In genomic region chr11:114467803-114468202, GRCm38 (mm10) we compare ENCODE assay signal across 9 mouse cellular contexts.
DNase-seq lines count a peak whose midpoint lies in the region; ATAC-seq lines count a peak whose summit lies in the region.
"Had no signal": no experiment of that assay in that cellular context is flagged by ENCODE, and none has a peak within 500 bp of the region (broad histone marks: within the 10 kb centered on the region; RNA-seq: fewer than 3 reads in every experiment).

No protein-coding gene starts in this region.

- no peak for DNase-seq in kidney, adult 18-20 months
- DNase-seq in embryonic facial prominence, embryonic 14.5 days (ENCODE audit: low spot score): peak; percentile 94
- peak; percentile 52 to 53 for DNase-seq in left cerebral cortex, postnatal 25 days (ENCODE audit: low spot score in 2 of 2)
- no peak for DNase-seq in adipocyte (ENCODE audit: low spot score)

- H3K27me3 ChIP-seq in kidney, embryonic 14.5 days (ENCODE audit: control insufficient read depth, insufficient read depth, low read length): peaks cover 13% of the 10 kb centered on the region
- no peaks in the 10 kb centered on the region for H3K27me3 ChIP-seq in embryonic facial prominence, embryonic 14.5 days (replicated peaks; ENCODE audit: control insufficient read depth, insufficient read depth, low read length)
- peaks cover 16% of the 10 kb centered on the region; the same call in 1 of the 2 replicates for H3K27me3 ChIP-seq in hindbrain, embryonic 12.5 days
- peaks cover 5% of the 10 kb centered on the region; the same call in 1 of the 2 replicates for H3K27me3 ChIP-seq in neural tube, embryonic 12.5 days (replicated peaks)

- H3K4me2 ChIP-seq in kidney, embryonic 14.5 days (replicated peaks; ENCODE audit: low read depth, low read length): peak overlapping the region; percentile 31
- H3K4me2 ChIP-seq in embryonic facial prominence, embryonic 14.5 days (ENCODE audit: low read depth, low read length): peak overlapping the region; percentile 45
- peak overlapping the region; percentile 7 for H3K4me2 ChIP-seq in hindbrain, embryonic 12.5 days (replicated peaks)
- H3K4me2 ChIP-seq in neural tube, embryonic 12.5 days (replicated peaks): peak overlapping the region; percentile 46

- H3K4me3 ChIP-seq in kidney, embryonic 14.5 days (ENCODE audit: low read length): no peak overlapping the region
- no peak overlapping the region for H3K4me3 ChIP-seq in embryonic facial prominence, embryonic 14.5 days (ENCODE audit: low read depth, low read length)
- no peak overlapping the region for H3K4me3 ChIP-seq in hindbrain, embryonic 12.5 days
- no peak overlapping the region for H3K4me3 ChIP-seq in neural tube, embryonic 12.5 days

- intact Hi-C loops in left cerebral cortex, postnatal 25 days (cut with DNase I): loop anchor here (10.0 kb wide), 1 partner anchor 603 kb away; no protein-coding TSS in a partner anchor

- no peak overlapping the region for H3K9ac ChIP-seq in kidney, embryonic 14.5 days (ENCODE audit: low read depth, low read length)
- H3K9ac ChIP-seq in embryonic facial prominence, embryonic 14.5 days (ENCODE audit: low read depth, low read length): no peak overlapping the region
- no peak overlapping the region for H3K9ac ChIP-seq in hindbrain, embryonic 12.5 days
- H3K9ac ChIP-seq in neural tube, embryonic 12.5 days: no peak overlapping the region

- H3K9me3 ChIP-seq in kidney, embryonic 14.5 days (ENCODE audit: control insufficient read depth, low read length): no peaks in the 10 kb centered on the region
- H3K9me3 ChIP-seq in embryonic facial prominence, embryonic 14.5 days (ENCODE audit: control insufficient read depth, low read length): no peaks in the 10 kb centered on the region
- H3K9me3 ChIP-seq in hindbrain, embryonic 12.5 days (replicated peaks): no peaks in the 10 kb centered on the region
- no peaks in the 10 kb centered on the region for H3K9me3 ChIP-seq in neural tube, embryonic 12.5 days

- ATAC-seq in kidney, embryonic 14.5 days (ENCODE audit: low FRiP score, low TSS enrichment): no peak
- ATAC-seq in embryonic facial prominence, embryonic 14.5 days (ENCODE audit: low read depth): peak; percentile 78
- ATAC-seq in hindbrain, embryonic 12.5 days (ENCODE audit: low FRiP score): peak; percentile 73
- peak; percentile 72 for ATAC-seq in neural tube, embryonic 12.5 days (ENCODE audit: low FRiP score, low read depth)
- ATAC-seq in megakaryocyte-erythroid progenitor cell, adult 5-6 weeks (replicated peaks; ENCODE audit: low FRiP score, low TSS enrichment, poor library complexity, severe bottlenecking): no peak

- 1% methylated on average over 8 of the region's 8 CpGs for WGBS in kidney, embryonic 14.5 days
- 2% methylated on average over 8 of the region's 8 CpGs for WGBS in embryonic facial prominence, embryonic 14.5 days
- 9% methylated on average over 8 of the region's 8 CpGs for WGBS in hindbrain, embryonic 12.5 days
- WGBS in neural tube, embryonic 12.5 days: 5% methylated on average over 8 of the region's 8 CpGs

- no peaks in the 10 kb centered on the region for H3K36me3 ChIP-seq in kidney, embryonic 14.5 days (ENCODE audit: control insufficient read depth, insufficient read depth, low read length)
- H3K36me3 ChIP-seq in embryonic facial prominence, embryonic 14.5 days (ENCODE audit: control insufficient read depth, insufficient read depth, low read length): no peaks in the 10 kb centered on the region
- H3K36me3 ChIP-seq in hindbrain, embryonic 12.5 days: no peaks in the 10 kb centered on the region
- no peaks in the 10 kb centered on the region for H3K36me3 ChIP-seq in neural tube, embryonic 12.5 days
- H3K36me3 ChIP-seq: G1E had no signal

- peaks cover 10% of the 10 kb centered on the region; the same call in 1 of the 2 replicates for H3K4me1 ChIP-seq in kidney, embryonic 14.5 days (ENCODE audit: control insufficient read depth, insufficient read depth, low read length)
- peaks cover 39% of the 10 kb centered on the region for H3K4me1 ChIP-seq in embryonic facial prominence, embryonic 14.5 days (ENCODE audit: control insufficient read depth, insufficient read depth, low read length)
- peaks cover 38% of the 10 kb centered on the region for H3K4me1 ChIP-seq in hindbrain, embryonic 12.5 days
- H3K4me1 ChIP-seq in neural tube, embryonic 12.5 days: peaks cover 40% of the 10 kb centered on the region

- no peak overlapping the region; the same call in 1 of the 2 replicates for H3K27ac ChIP-seq in kidney, embryonic 14.5 days (ENCODE audit: low read depth, low read length)
- H3K27ac ChIP-seq in embryonic facial prominence, embryonic 14.5 days (replicated peaks; ENCODE audit: low read depth, low read length): peak overlapping the region; percentile 79
- peak overlapping the region; percentile 78 for H3K27ac ChIP-seq in hindbrain, embryonic 12.5 days
- no peak overlapping the region; the same call in 1 of the 2 replicates for H3K27ac ChIP-seq in neural tube, embryonic 12.5 days

Comparison
In these comparisons a context has a peak if more than half of its experiments do, and no peak if none do; other contexts are left out.
1. ATAC-seq: peak in embryonic facial prominence, embryonic 14.5 days (single experiment), hindbrain, embryonic 12.5 days (single experiment) and neural tube, embryonic 12.5 days (single experiment); none in kidney, embryonic 14.5 days (single experiment) and megakaryocyte-erythroid progenitor cell, adult 5-6 weeks (single experiment).
2. H3K27ac ChIP-seq: peak in embryonic facial prominence, embryonic 14.5 days (single experiment) and hindbrain, embryonic 12.5 days (single experiment); none in kidney, embryonic 14.5 days (single experiment) and neural tube, embryonic 12.5 days (single experiment).
3. DNase-seq: peak in embryonic facial prominence, embryonic 14.5 days (single experiment) and left cerebral cortex, postnatal 25 days (2 of 2); none in kidney, adult 18-20 months (single experiment) and adipocyte (single experiment).
4. Peak in every context shown above with its lines, with median percentiles within 50 percentile points of each other: H3K4me2 ChIP-seq.